Mouse (Mus musculus): ENCODE data around the gene Dek.

Gene Dek

DNA sequence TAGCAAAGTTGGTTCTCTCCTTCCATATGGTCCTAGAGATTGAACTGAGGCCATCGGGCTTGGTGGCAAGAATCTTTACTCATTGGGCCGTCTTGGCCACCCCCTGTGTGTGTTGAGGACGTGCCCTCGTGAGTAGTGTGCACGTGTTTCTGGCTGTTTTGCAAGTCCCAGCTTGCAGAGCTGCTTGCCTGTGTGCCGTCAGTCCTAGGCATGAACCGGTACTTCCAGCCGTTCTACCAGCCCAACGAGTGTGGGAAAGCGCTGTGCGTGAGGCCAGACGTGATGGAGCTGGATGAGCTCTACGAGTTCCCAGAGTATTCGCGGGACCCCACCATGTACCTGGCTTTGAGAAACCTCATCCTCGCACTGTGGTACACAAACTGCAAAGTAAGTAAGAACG lies 43.2 kb downstream of the Dek start:
- in situ Hi-C loops (cut with MboI, MseI), result no loop called here

DNA sequence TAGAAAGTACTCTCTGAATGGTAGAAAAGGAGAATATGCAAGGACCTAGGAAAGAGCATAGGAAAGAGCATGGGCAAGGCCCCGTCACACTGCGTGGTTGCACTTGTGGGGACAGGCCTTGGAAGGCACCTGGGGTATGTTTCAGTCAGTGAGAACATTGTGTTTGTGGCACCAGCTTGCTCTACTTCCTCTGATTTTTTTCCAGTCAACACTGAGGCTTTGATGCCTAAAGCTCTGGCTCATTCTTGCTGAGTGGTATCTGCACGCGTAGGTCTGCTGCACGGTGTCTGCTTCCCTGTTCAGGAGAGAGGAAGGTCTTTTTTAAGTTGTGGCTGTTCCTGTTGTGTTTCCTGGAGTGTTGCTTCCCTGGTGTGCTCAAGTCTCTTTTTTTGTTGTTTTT lies 49.2 kb downstream of the Dek start:
- in situ Hi-C loops (cut with MboI, MseI), result no loop called here

DNA sequence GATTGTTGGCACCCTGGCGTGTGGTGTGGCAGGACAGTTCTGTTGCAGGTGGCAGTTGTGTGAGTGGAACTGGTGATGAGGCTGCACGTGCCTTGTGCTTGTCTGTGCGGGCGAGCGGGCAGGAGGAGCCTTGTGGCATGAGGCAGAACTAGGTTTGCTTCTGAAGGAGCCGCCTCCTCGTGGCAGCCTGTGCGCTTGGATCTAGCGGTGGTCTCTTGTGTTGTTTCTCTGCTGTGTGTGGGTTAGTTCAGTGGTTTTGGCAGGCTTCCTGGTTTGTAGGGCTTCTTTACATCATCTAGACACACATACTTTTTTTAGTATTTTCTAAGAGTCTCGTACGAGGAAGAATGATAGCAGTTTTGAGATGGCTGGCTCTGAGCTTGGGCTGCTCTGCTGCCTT lies 49.9 kb downstream of the Dek start:
- in situ Hi-C loops (cut with MboI, MseI), result no loop called here

DNA sequence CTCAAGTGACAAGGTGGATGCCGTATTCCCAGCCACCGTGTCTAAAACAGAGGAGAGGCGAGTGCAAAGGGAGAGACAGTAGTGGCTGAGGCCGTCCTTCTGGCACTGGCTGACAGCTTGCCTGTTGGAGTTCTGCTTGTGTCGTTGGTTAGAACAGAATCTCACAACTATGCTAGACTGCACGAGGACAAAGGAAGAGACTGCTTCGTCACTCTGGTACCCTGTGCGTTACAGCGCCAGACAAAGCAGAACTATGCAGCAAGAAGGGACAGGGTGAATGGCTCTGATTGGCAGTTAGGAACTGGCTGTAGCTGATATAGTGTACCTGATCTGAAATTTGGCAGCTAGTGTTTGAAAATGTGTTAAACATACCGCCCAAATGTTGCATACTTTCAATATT lies 52.0 kb downstream of the Dek start:
- in situ Hi-C loops (cut with MboI, MseI), result no loop called here

DNA sequence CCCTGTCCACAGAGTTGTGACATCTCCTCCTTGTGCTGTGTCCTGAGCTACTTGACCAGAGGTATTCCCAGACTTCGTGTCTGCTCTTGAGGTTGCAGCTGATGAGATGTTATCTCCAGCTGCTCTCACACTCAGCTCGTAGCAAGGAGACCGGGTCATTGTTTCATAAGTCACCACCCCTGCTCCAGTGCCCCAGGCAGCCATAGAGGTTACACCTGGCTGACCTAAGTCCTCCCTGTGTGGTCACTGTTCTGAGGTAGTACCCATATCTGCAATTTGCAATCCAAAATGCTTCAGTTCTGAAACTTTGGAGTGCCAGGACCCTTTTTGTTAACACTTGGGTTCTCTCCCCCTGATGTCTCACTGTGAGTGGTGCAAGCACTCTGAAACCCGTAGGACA lies 56.0 kb downstream of the Dek start:
- in situ Hi-C loops (cut with MboI, MseI), result no loop called here

DNA sequence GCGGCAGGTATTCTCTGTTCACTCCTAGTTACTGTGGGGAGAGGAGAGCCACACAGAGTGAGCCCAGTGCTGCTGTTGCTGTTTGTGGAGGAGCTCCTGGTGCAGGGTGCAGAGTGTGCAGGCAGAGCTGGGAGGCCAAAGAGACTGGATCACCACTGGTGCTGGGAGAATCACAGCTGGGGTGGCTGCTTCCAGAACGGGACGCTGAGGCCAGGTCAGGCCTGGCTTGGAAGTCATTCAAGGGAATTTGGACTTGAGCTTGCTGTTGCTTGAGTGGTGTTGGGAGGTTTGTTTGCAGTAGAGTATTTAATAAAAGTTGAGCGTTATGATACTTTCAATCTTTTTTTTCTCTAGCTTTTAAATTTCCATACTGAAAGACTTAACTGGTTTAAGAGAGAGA lies 58.0 kb downstream of the Dek start:
- in situ Hi-C loops (cut with MboI, MseI), result no loop called here

DNA sequence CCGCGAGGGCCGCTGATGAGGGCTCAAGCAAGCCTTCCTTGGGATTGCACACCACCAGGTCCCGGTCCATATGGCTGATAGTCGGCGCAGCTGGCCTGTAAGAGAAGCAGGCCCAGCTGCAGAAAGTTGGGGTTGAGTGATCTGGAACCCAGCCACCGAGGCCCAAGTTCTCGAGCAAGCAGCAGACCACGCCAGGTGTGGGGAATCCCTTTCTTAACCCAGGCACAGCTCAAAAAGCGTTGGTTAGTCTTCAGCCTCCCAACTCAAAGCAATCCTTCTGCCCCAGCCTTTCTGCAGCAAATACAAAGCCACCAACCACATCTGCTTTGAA lies 61.4 kb downstream of the Dek start, which contains the start of gene Tpmt:
Gene Tpmt, minus strand, starts transcription at position 121 of the 331 bp plus-strand sequence.
- in situ Hi-C loops (cut with MboI, MseI), result no loop called here

DNA sequence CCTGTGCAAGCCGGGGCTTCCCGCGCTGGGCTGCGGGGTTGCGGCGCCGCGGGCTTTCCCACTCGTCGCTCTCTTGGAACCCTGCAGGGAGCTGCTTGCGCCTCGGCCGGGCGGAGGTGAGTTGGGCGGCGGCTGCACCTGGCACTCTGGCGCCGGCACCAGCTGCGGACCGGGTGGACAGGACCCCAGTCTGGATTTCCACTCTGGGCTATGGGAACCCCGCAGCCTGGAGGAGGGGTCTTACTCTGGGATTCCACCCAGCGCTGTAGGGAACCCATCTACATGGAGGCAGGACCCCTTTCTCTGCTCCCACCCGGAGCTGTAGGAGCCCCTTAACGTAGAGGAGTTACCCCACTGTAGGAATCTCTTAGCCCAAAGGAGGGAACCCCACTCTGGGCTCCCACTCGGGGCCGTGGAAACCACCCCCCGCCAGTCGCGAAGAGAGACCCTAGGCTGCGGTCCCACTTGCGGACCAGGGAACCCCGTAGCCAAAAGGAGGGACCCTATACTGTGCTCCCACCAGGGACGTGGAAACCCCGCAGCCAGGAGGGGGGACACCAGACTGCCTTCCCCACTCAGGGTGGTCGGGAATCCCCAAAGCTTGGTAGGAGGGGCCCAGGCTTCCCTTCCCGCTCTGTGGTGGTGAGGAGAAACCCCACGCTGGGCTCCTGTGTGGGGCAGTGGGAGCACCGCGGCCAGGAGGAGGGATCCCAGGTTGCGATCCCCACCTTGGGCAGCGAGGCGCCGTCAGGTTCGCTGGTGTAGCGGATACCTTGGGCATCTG lies 62.0 kb downstream of the Dek start:
- in situ Hi-C loops (cut with MboI, MseI), result no loop called here

DNA sequence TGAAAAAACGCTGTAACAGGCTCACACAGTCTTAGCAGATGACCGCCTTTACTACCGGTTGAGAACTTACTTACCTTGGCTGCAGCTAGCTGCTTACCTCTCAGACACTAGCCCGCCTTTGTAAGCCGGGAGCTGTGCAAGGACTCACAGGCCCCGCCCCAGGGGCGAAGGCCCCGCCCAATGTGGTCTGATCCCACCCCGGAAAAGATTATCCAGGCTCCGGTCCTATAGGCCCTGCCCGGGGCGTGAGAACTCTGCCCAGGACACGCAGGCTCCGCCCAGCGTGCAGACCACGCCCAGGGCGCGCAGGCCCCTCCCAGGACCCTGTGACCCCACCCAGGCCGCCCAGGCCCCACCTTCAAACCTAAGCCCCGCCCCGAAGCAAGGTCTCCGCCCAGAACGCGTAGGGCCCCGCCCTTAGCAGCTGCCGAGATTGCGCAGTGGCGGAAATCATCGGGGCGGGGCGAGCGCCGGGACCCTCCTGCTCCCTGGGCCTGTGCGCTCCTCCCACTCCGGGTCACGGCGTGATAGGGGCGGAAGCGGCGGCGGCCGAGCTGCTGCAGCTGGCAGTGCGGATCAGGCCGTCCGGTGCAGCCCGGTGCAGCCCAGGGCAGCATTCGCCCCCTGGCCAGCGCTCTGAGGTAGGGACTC lies 62.8 kb downstream of the Dek start, which contains the start of gene Kdm1b:
Gene Kdm1b, plus strand, starts transcription at position 470 of the 651 bp plus-strand sequence.
- in situ Hi-C loops (cut with MboI, MseI), result no loop called here

DNA sequence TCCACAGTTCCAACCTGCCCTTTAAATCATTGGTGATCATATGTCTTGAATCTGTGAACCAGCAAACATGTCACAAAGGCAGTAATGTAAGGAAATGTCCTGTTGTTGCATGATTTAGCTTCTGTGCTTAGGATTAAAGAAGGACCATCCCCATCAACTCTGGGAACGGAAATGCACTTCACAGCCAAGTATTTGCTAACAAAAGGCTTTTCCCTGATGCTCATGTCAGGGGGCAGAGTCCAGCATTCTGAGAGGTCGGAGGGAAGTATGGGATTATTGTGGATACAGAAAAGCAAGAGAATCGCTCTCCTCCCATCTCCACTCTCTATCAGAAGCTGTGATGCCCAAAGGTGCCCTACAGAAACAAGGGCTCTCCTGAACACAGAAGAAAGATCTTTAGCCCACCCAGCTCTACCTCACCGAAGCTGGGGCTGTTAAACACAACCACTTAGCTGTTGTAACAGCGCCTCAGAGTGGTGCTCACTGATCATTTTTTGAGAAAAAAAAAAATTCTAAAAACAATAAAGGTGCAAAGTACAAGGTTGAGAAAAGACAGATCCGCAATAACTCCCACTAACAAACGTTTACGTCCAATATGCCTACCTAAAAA lies 63.9 kb downstream of the Dek start:
- in situ Hi-C loops (cut with MboI, MseI), result no loop called here

DNA sequence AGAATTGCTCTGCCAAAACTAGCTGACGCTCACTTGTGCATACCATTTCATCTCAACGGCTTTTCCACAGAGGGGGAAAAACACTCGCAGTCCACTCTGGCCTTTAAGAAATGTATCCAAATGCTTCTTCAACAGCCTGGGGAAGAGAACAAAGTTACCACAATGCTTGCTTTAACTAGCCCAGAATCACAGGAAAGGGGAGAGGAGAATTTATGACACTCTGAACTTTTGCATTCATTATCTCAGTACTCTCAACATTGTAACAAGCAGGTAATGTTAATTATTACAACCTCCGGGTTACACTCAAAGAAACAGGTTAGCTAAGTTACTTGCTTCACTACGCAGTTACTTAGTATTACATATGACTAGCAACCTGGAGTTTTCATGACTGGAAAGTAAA lies 65.9 kb downstream of the Dek start:
- in situ Hi-C loops (cut with MboI, MseI), result no loop called here

DNA sequence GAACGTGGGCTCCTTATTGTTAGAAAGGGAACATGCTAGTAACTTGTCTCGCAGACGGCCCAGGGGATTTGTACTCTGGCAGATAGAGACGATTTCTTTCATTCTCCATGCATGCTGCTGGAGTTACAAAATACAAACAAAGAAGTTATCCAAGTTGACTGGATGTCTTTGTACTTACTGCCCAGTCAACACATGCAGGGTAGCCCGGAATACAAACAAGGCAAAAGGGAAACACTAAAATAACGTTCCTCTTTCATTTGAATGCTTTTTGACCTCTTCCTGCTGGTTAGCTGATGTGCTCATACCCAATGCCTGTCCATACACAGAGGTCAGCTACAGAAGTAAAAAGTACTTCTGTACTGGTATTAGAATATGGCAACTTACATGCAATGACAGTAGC lies 68.1 kb downstream of the Dek start:
- in situ Hi-C loops (cut with MboI, MseI), result no loop called here
